Mouse (Mus musculus): ENCODE measurements around the gene Cnot9. TPM values are rescaled to one million over a fixed set of nuclear protein-coding genes. Genes with fewer than 3 reads are reported as not detected.
"Not testable (repeated sequence)": the region's sequence is repeated elsewhere in the genome, so short reads cannot be mapped to it uniquely, and the experiment has no call there.

The Cnot9 gene
- 28.4 and 28.5 TPM in 2 replicates for polyA plus RNA-seq (2012; rRNA removed)

DNA sequence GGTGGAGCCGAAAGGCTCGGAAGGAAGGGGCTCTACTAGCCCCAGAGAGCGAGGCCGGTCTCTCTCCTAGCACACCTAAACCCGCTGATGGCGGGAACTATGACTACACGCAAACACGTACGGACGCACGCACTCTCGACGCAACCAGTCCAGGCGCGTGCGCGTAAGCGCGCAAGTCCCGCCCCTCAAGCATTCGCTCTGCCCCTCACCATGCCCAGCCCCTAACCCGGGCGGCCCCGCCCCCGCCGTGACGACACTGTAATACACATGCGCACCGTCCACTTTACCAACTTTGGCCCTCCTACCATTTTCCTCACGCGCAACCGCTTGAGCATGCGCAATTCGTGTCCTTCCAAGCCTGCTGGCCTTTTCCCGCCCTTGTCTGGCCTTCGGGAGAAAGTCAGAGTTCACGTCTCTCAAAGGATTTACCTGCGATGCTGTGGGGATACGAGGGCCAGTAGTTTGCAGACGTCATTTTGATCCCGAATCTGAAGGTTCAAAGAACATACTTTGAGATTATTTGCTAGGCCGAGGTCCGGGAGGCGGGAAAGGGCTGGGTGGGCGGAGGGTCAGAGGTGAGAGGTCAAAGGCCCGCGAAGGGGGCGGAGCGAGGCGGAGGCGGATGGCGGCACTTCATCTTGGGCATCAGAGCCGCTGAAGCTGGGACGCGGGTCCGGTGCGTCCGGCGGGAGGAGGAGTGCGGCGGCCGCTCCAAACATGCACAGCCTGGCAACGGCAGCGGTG is at the start of gene Cnot9:
TSS of gene Cnot9 (plus strand) at position 338 of the 744 bp plus-strand sequence.
- peak within 1 kb of the TSS; percentile 79 for H3K4me3 ChIP-seq (replicated peaks; ENCODE audit: insufficient read depth, low read depth, low read length)
- no peaks in the 10 kb centered on the region for H3K4me1 ChIP-seq (ENCODE audit: control insufficient read depth, insufficient read depth, low read length)
- no peaks in the 10 kb centered on the region for H3K27me3 ChIP-seq (ENCODE audit: control insufficient read depth, insufficient read depth, low read length)
- H3K27ac ChIP-seq (ENCODE audit: insufficient read depth, low read length): peak within 1 kb of the TSS; percentile 3; the same call in 1 of the 2 replicates
- under 1% methylated on average over 64 of the region's 64 CpGs for WGBS
- peak; percentile 100 for DNase-seq
- TF ChIP-seq CTCF (IDR thresholded peaks at IDR 0.05; ENCODE audit: borderline replicate concordance, insufficient read depth, low read depth, low read length) (no peak), POLR2A (IDR thresholded peaks at IDR 0.05; ENCODE audit: borderline replicate concordance, insufficient read depth, low read length) (peak; percentile 90)

- no peaks in the 10 kb centered on the region for H3K4me1 ChIP-seq (ENCODE audit: control insufficient read depth, insufficient read depth, low read length)
- 65% methylated on average over 2 of the region's 2 CpGs for WGBS
- no peak; the same call in 1 of the 2 replicates for TF ChIP-seq CTCF (IDR thresholded peaks at IDR 0.05; ENCODE audit: borderline replicate concordance, insufficient read depth, low read depth, low read length)
- TF ChIP-seq POLR2A (IDR thresholded peaks at IDR 0.05; ENCODE audit: borderline replicate concordance, insufficient read depth, low read length): no peak
- no peak overlapping the region for H3K27ac ChIP-seq (ENCODE audit: insufficient read depth, low read length)
- peak; percentile 18 to 29 for DNase-seq
- H3K4me3 ChIP-seq (replicated peaks; ENCODE audit: insufficient read depth, low read depth, low read length): no peak overlapping the region
- H3K27me3 ChIP-seq (ENCODE audit: control insufficient read depth, insufficient read depth, low read length): no peaks in the 10 kb centered on the region
These were observed 45.6 kb upstream of the Cnot9 start for GRCm38 (mm10) chr1:74460273-74460672.

GRCm38 (mm10) chr1:74485792-74486191 is 20.1 kb upstream of the Cnot9 start:
- Histone ChIP-seq H3K27ac (ENCODE audit: insufficient read depth, low read length) (no peak overlapping the region), H3K27me3 (ENCODE audit: control insufficient read depth, insufficient read depth, low read length) (no peaks in the 10 kb centered on the region)
- DNase-seq: no peak

DNA sequence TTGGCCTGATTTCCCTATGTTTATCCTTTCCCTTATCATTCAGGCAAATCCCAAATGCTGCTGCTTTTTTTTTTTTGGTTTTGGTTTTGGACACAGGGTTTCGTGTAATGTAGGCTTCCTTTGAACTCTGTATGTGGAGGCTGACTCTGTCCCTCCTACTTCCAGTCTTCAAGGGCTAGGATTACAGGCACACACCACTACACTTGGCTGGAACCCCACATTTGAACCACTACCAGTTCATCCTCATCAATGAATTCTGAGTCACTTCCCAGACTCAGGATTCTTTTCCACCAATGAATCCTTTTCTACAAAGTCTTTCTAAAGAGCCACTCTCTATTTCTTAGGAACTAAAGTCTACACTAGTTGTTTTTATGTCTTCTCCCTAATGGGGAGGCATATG is 4.8 kb upstream of the Cnot9 start:
- TF ChIP-seq POLR2A (IDR thresholded peaks at IDR 0.05; ENCODE audit: borderline replicate concordance, insufficient read depth, low read length) (no peak), CTCF (IDR thresholded peaks at IDR 0.05; ENCODE audit: borderline replicate concordance, insufficient read depth, low read depth, low read length) (no peak)
- Histone ChIP-seq H3K27ac (ENCODE audit: insufficient read depth, low read length) (no peak overlapping the region), H3K27me3 (ENCODE audit: control insufficient read depth, insufficient read depth, low read length) (no peaks in the 10 kb centered on the region), H3K4me1 (ENCODE audit: control insufficient read depth, insufficient read depth, low read length) (no peaks in the 10 kb centered on the region), H3K4me3 (replicated peaks; ENCODE audit: insufficient read depth, low read depth, low read length) (no peak overlapping the region)
- WGBS: 64% methylated on average over 1 of the region's 1 CpGs
- no peak for DNase-seq

More at GRCm38 (mm10) chr1:74485792-74486191, 20.1 kb upstream of the Cnot9 start:
- H3K4me1 ChIP-seq (ENCODE audit: control insufficient read depth, insufficient read depth, low read length): no peaks in the 10 kb centered on the region
- no peak for TF ChIP-seq POLR2A (IDR thresholded peaks at IDR 0.05; ENCODE audit: borderline replicate concordance, insufficient read depth, low read length)
- no peak for TF ChIP-seq CTCF (IDR thresholded peaks at IDR 0.05; ENCODE audit: borderline replicate concordance, insufficient read depth, low read depth, low read length)
- H3K4me3 ChIP-seq (replicated peaks; ENCODE audit: insufficient read depth, low read depth, low read length): no peak overlapping the region
- 95% methylated on average over 5 of the region's 5 CpGs for WGBS

GRCm38 (mm10) chr1:74505393-74505720 is 501 bp upstream of the Cnot9 start:
- Histone ChIP-seq H3K4me1 (ENCODE audit: control insufficient read depth, insufficient read depth, low read length) (no peaks in the 10 kb centered on the region), H3K4me3 (replicated peaks; ENCODE audit: insufficient read depth, low read depth, low read length) (peak overlapping the region; percentile 79), H3K27ac (ENCODE audit: insufficient read depth, low read length) (no peak overlapping the region), H3K27me3 (ENCODE audit: control insufficient read depth, insufficient read depth, low read length) (no peaks in the 10 kb centered on the region)
- under 1% methylated on average over 22 of the region's 22 CpGs for WGBS
- DNase-seq: no peak
- TF ChIP-seq CTCF (IDR thresholded peaks at IDR 0.05; ENCODE audit: borderline replicate concordance, insufficient read depth, low read depth, low read length) (no peak), POLR2A (IDR thresholded peaks at IDR 0.05; ENCODE audit: borderline replicate concordance, insufficient read depth, low read length) (no peak)

GRCm38 (mm10) chr1:74506471-74506881 is 618 bp downstream of the Cnot9 start:
- no peaks in the 10 kb centered on the region for H3K4me1 ChIP-seq (ENCODE audit: control insufficient read depth, insufficient read depth, low read length)
- under 1% methylated on average over 34 of the region's 34 CpGs for WGBS
- TF ChIP-seq POLR2A (IDR thresholded peaks at IDR 0.05; ENCODE audit: borderline replicate concordance, insufficient read depth, low read length): no peak
- TF ChIP-seq CTCF (IDR thresholded peaks at IDR 0.05; ENCODE audit: borderline replicate concordance, insufficient read depth, low read depth, low read length): no peak
- no peaks in the 10 kb centered on the region for H3K27me3 ChIP-seq (ENCODE audit: control insufficient read depth, insufficient read depth, low read length)
- peak overlapping the region; percentile 79 for H3K4me3 ChIP-seq (replicated peaks; ENCODE audit: insufficient read depth, low read depth, low read length)
- H3K27ac ChIP-seq (ENCODE audit: insufficient read depth, low read length): peak overlapping the region; percentile 3; the same call in 1 of the 2 replicates
- DNase-seq: no peak

- H3K4me3 ChIP-seq (replicated peaks; ENCODE audit: insufficient read depth, low read depth, low read length): no peak overlapping the region
- no peaks in the 10 kb centered on the region for H3K27me3 ChIP-seq (ENCODE audit: control insufficient read depth, insufficient read depth, low read length)
- TF ChIP-seq CTCF (IDR thresholded peaks at IDR 0.05; ENCODE audit: borderline replicate concordance, insufficient read depth, low read depth, low read length): no peak
- no peak for TF ChIP-seq POLR2A (IDR thresholded peaks at IDR 0.05; ENCODE audit: borderline replicate concordance, insufficient read depth, low read length)
- no peak for DNase-seq
- H3K4me1 ChIP-seq (ENCODE audit: control insufficient read depth, insufficient read depth, low read length): no peaks in the 10 kb centered on the region
- 93% methylated on average over 2 of the region's 2 CpGs for WGBS
- H3K27ac ChIP-seq (ENCODE audit: insufficient read depth, low read length): no peak overlapping the region
These were observed 1.9 kb downstream of the Cnot9 start for GRCm38 (mm10) chr1:74507780-74508179.

DNA sequence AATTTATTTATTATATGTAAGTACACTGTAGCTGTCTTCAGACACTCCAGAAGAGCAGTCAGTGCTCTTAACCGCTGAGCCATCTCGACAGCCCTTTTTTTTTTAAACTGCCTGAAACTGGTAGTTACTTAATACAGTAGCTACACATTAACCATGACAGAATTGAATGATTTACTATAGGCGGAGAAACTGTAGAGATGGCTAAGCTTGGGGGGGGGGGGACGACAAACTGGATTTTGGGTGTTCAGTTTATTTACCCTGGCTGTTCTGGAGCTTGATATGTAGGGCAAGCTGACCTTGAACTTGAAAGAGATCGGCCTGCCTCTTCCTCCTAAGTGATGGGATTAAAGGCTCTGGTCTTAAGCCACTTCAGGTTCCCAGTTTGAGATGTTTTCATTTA is 5.4 kb downstream of the Cnot9 start:
- Histone ChIP-seq H3K4me3 (replicated peaks; ENCODE audit: insufficient read depth, low read depth, low read length) (no peak overlapping the region), H3K27me3 (ENCODE audit: control insufficient read depth, insufficient read depth, low read length) (no peaks in the 10 kb centered on the region), H3K4me1 (ENCODE audit: control insufficient read depth, insufficient read depth, low read length) (no peaks in the 10 kb centered on the region), H3K27ac (ENCODE audit: insufficient read depth, low read length) (no peak overlapping the region)
- TF ChIP-seq POLR2A (IDR thresholded peaks at IDR 0.05; ENCODE audit: borderline replicate concordance, insufficient read depth, low read length) (no peak), CTCF (IDR thresholded peaks at IDR 0.05; ENCODE audit: borderline replicate concordance, insufficient read depth, low read depth, low read length) (no peak)
- WGBS: 97% methylated on average over 5 of the region's 5 CpGs
- DNase-seq: no peak

- not testable (repeated sequence) for H3K27ac ChIP-seq (ENCODE audit: insufficient read depth, low read length); DNase-seq; H3K4me1 ChIP-seq (ENCODE audit: control insufficient read depth, insufficient read depth, low read length); H3K27me3 ChIP-seq (ENCODE audit: control insufficient read depth, insufficient read depth, low read length); H3K4me3 ChIP-seq (replicated peaks; ENCODE audit: insufficient read depth, low read depth, low read length)
- WGBS: 91% methylated on average over 1 of the region's 1 CpGs
These were observed 7.1 kb downstream of the Cnot9 start for GRCm38 (mm10) chr1:74512999-74513398.
